In the genomic region with DNA sequence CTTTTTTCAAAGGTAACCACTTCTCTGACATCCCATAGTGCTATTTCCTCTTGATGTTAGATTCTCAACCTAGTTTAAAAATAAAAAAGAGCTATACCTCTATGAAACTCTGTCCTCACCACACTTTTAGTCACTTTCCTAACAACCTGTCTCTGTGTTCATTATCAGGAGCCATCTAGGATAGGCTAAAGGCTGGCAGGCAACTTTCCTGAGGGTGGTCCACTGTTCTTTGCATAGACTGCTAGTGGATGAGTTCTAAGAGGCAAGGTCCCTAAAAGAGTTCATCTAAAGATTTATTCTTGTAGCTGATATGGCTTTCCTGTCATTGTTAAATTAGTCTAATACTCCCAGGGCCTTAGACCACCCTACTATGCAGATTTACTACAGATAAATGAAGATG, we compare ENCODE assay signal across 31 mouse cellular contexts.
"Had no signal": no experiment of that assay in that cellular context is flagged by ENCODE, and none has a peak within 500 bp of the region (broad histone marks: within the 10 kb centered on the region; RNA-seq: fewer than 3 reads in every experiment).

No protein-coding gene starts in this region.

- ATAC-seq: liver, embryonic 12.5 days; liver, postnatal 0 days; lung, postnatal 0 days; midbrain, embryonic 13.5 days; midbrain, embryonic 15.5 days; midbrain, embryonic 16.5 days had no signal

- H3K4me3 ChIP-seq: limb, embryonic 10.5 days; limb, embryonic 12.5 days; limb, embryonic 13.5 days; limb, embryonic 15.5 days; liver, embryonic 12.5 days; liver, embryonic 13.5 days; liver, embryonic 15.5 days; lung, embryonic 15.5 days; megakaryocyte, embryonic 14.5 days; midbrain, embryonic 10.5 days; midbrain, embryonic 12.5 days; midbrain, embryonic 13.5 days; midbrain, embryonic 15.5 days; myocyte had no signal

- H3K4me2 ChIP-seq: limb, embryonic 12.5 days; limb, embryonic 13.5 days; limb, embryonic 15.5 days; liver, embryonic 11.5 days; liver, embryonic 12.5 days; liver, embryonic 13.5 days; liver, embryonic 15.5 days; lung, embryonic 14.5 days; lung, embryonic 15.5 days; midbrain, embryonic 11.5 days; midbrain, embryonic 12.5 days; midbrain, embryonic 13.5 days; midbrain, embryonic 15.5 days had no signal

- H3K36me3 ChIP-seq: limb, embryonic 10.5 days; limb, embryonic 12.5 days; limb, embryonic 13.5 days; limb, embryonic 15.5 days; liver, embryonic 12.5 days; liver, embryonic 13.5 days; liver, embryonic 15.5 days; lung, embryonic 15.5 days; midbrain, embryonic 10.5 days; midbrain, embryonic 12.5 days; midbrain, embryonic 13.5 days; midbrain, embryonic 15.5 days had no signal

- H3K27me3 ChIP-seq: limb, embryonic 12.5 days; limb, embryonic 13.5 days; limb, embryonic 15.5 days; liver, embryonic 12.5 days; liver, embryonic 13.5 days; liver, embryonic 15.5 days; lung, embryonic 15.5 days; megakaryocyte, embryonic 14.5 days; midbrain, embryonic 12.5 days; midbrain, embryonic 13.5 days; midbrain, embryonic 15.5 days had no signal

- DNase-seq: left cerebral cortex, postnatal 4 days; liver; liver, embryonic 13.5 days; liver, postnatal 0 days; lung, adult 18-20 months; lung, adult 2 months; lung, embryonic 14.5 days; lung, postnatal 10 days; lung, postnatal 14 days; lung, postnatal 36 days; lung, postnatal 4 days; midbrain, embryonic 14.5 days had no signal

- H3K4me1 ChIP-seq: limb, embryonic 10.5 days; limb, embryonic 12.5 days; limb, embryonic 13.5 days; limb, embryonic 15.5 days; liver, embryonic 12.5 days; liver, embryonic 13.5 days; liver, embryonic 15.5 days; lung, embryonic 15.5 days; megakaryocyte, embryonic 14.5 days; midbrain, embryonic 10.5 days; midbrain, embryonic 12.5 days; midbrain, embryonic 13.5 days; midbrain, embryonic 15.5 days had no signal

- H3K9me3 ChIP-seq: limb, embryonic 10.5 days; limb, embryonic 12.5 days; limb, embryonic 13.5 days; limb, embryonic 15.5 days; liver, embryonic 12.5 days; liver, embryonic 13.5 days; liver, embryonic 15.5 days; lung, embryonic 15.5 days; megakaryocyte, embryonic 14.5 days; midbrain, embryonic 10.5 days; midbrain, embryonic 12.5 days; midbrain, embryonic 13.5 days; midbrain, embryonic 15.5 days had no signal

- H3K27ac ChIP-seq: limb, embryonic 10.5 days; limb, embryonic 12.5 days; limb, embryonic 13.5 days; limb, embryonic 15.5 days; liver, embryonic 12.5 days; liver, embryonic 13.5 days; liver, embryonic 14.5 days; liver, embryonic 15.5 days; lung, embryonic 15.5 days; macrophage; midbrain, embryonic 10.5 days; midbrain, embryonic 12.5 days; midbrain, embryonic 13.5 days; midbrain, embryonic 15.5 days had no signal

- H3K9ac ChIP-seq: limb, embryonic 12.5 days; limb, embryonic 13.5 days; limb, embryonic 15.5 days; liver, embryonic 12.5 days; liver, embryonic 13.5 days; liver, embryonic 14.5 days; liver, embryonic 15.5 days; liver, postnatal 0 days; lung, embryonic 14.5 days; lung, embryonic 15.5 days; midbrain, embryonic 12.5 days; midbrain, embryonic 13.5 days; midbrain, embryonic 15.5 days had no signal
